Mouse (Mus musculus): ENCODE data around the gene Fgd5. TPM values are rescaled to one million over a fixed set of nuclear protein-coding genes. Genes with fewer than 3 reads are reported as not detected.

Fgd5 gene
- polyA plus RNA-seq, 1 experiment: 0.77 TPM

GRCm38 (mm10) chr6:92124547-92124946, 145.9 kb downstream of the Fgd5 start:
- TF ChIP-seq CTCF (IDR thresholded peaks at IDR 0.05; ENCODE audit: control insufficient read depth, insufficient read depth, insufficient replicate concordance, low read depth, low read length): no peak
- no peak for TF ChIP-seq POLR2A (IDR thresholded peaks at IDR 0.05; ENCODE audit: control insufficient read depth, low read depth, low read length)
- H3K27ac ChIP-seq (ENCODE audit: control insufficient read depth, insufficient read depth, low read depth, low read length): no peak overlapping the region
- no peaks in the 10 kb centered on the region for H3K4me1 ChIP-seq (ENCODE audit: control insufficient read depth, insufficient read depth, low read length)
- H3K4me3 ChIP-seq (ENCODE audit: control insufficient read depth, low read depth, low read length): no peak overlapping the region
- no peaks in the 10 kb centered on the region; the same call in 1 of the 2 replicates for H3K36me3 ChIP-seq (ENCODE audit: control insufficient read depth, insufficient read depth, low read length)
- H3K27me3 ChIP-seq (ENCODE audit: control insufficient read depth, insufficient read depth, low read length): no peaks in the 10 kb centered on the region

Other genes starting within 250 kb of the Fgd5 start
- 0.26 and 0.33 TPM in 2 replicates for gene Grip2, start 151.6 kb upstream of the Fgd5 start, polyA plus RNA-seq (2012; rRNA removed)
- 7.6 and 9.3 TPM in 2 replicates for gene Ccdc174, start 100.8 kb upstream of the Fgd5 start, polyA plus RNA-seq (2012; rRNA removed)
- 131 and 134 TPM in 2 replicates for gene 4930590J08Rik, start 76.1 kb upstream of the Fgd5 start, polyA plus RNA-seq (2012; rRNA removed)
- gene Nr2c2, start 112.5 kb downstream of the Fgd5 start, polyA plus RNA-seq (2012; rRNA removed): 15.6 and 22.4 TPM in 2 replicates
- gene Mrps25, start 205.2 kb downstream of the Fgd5 start, polyA plus RNA-seq (2012; rRNA removed): 12.2 and 14.3 TPM in 2 replicates
- gene Rbsn, start 236.0 kb downstream of the Fgd5 start, polyA plus RNA-seq (2012; rRNA removed): 4.6 and 5.8 TPM in 2 replicates

Measured in testis, adult 2 months (tissue).